Mouse (Mus musculus): ENCODE data around the gene Gm49361. TPM values are rescaled to one million over a fixed set of nuclear protein-coding genes. Genes with fewer than 3 reads are reported as not detected.

Gm49361 gene
- polyA plus RNA-seq, 1 experiment from 2014 or later = not detected

GRCm38 (mm10) chr14:57737089-57737488 lies 8.8 kb downstream of the Gm49361 start:
- Histone ChIP-seq H3K27me3 (ENCODE audit: control insufficient read depth, insufficient read depth, low read depth, low read length) (no peaks in the 10 kb centered on the region), H3K9me3 (replicated peaks; ENCODE audit: control insufficient read depth, low read length, poor library complexity, severe bottlenecking) (no peaks in the 10 kb centered on the region), H3K36me3 (ENCODE audit: control insufficient read depth, insufficient read depth, low read length) (no peaks in the 10 kb centered on the region), H3K4me1 (ENCODE audit: control insufficient read depth, insufficient read depth, low read length) (no peaks in the 10 kb centered on the region), H3K4me2 (ENCODE audit: low read length) (no peak overlapping the region), H3K4me3 (ENCODE audit: low read depth, low read length) (no peak overlapping the region), H3K9ac (ENCODE audit: low read depth, low read length) (no peak overlapping the region), H3K27ac (ENCODE audit: low read length) (no peak overlapping the region)
- ATAC-seq = no peak

- Histone ChIP-seq H3K4me2 (ENCODE audit: low read length) (no peak overlapping the region), H3K4me1 (ENCODE audit: control insufficient read depth, insufficient read depth, low read length) (no peaks in the 10 kb centered on the region), H3K36me3 (ENCODE audit: control insufficient read depth, insufficient read depth, low read length) (no peaks in the 10 kb centered on the region), H3K9ac (ENCODE audit: low read depth, low read length) (no peak overlapping the region), H3K27ac (ENCODE audit: low read length) (no peak overlapping the region), H3K27me3 (ENCODE audit: control insufficient read depth, insufficient read depth, low read depth, low read length) (no peaks in the 10 kb centered on the region), H3K9me3 (replicated peaks; ENCODE audit: control insufficient read depth, low read length, poor library complexity, severe bottlenecking) (no peaks in the 10 kb centered on the region), H3K4me3 (ENCODE audit: low read depth, low read length) (no peak overlapping the region)
- WGBS = 78% methylated on average over 4 of the region's 4 CpGs
- ATAC-seq = no peak
Measured at GRCm38 (mm10) chr14:57736141-57736540, 9.8 kb downstream of the Gm49361 start.

- Histone ChIP-seq H3K27me3 (ENCODE audit: control insufficient read depth, insufficient read depth, low read depth, low read length) (no peaks in the 10 kb centered on the region), H3K9ac (ENCODE audit: low read depth, low read length) (no peak overlapping the region), H3K27ac (ENCODE audit: low read length) (no peak overlapping the region), H3K4me3 (ENCODE audit: low read depth, low read length) (no peak overlapping the region), H3K36me3 (ENCODE audit: control insufficient read depth, insufficient read depth, low read length) (no peaks in the 10 kb centered on the region), H3K4me2 (ENCODE audit: low read length) (no peak overlapping the region), H3K9me3 (replicated peaks; ENCODE audit: control insufficient read depth, low read length, poor library complexity, severe bottlenecking) (no peaks in the 10 kb centered on the region), H3K4me1 (ENCODE audit: control insufficient read depth, insufficient read depth, low read length) (no peaks in the 10 kb centered on the region)
- 47% methylated on average over 6 of the region's 6 CpGs for WGBS
- ATAC-seq = no peak
Measured at GRCm38 (mm10) chr14:57732668-57733293, 13.1 kb downstream of the Gm49361 start.

- Histone ChIP-seq H3K4me2 (ENCODE audit: low read length) (no peak overlapping the region), H3K36me3 (ENCODE audit: control insufficient read depth, insufficient read depth, low read length) (no peaks in the 10 kb centered on the region), H3K4me3 (ENCODE audit: low read depth, low read length) (no peak overlapping the region), H3K27me3 (ENCODE audit: control insufficient read depth, insufficient read depth, low read depth, low read length) (no peaks in the 10 kb centered on the region), H3K9me3 (replicated peaks; ENCODE audit: control insufficient read depth, low read length, poor library complexity, severe bottlenecking) (no peaks in the 10 kb centered on the region), H3K27ac (ENCODE audit: low read length) (no peak overlapping the region), H3K9ac (ENCODE audit: low read depth, low read length) (no peak overlapping the region), H3K4me1 (ENCODE audit: control insufficient read depth, insufficient read depth, low read length) (no peaks in the 10 kb centered on the region)
- ATAC-seq = no peak
- 30% methylated on average over 9 of the region's 9 CpGs for WGBS
Measured at GRCm38 (mm10) chr14:57730527-57730926, 15.4 kb downstream of the Gm49361 start.

GRCm38 (mm10) chr14:57729975-57730499 lies 15.9 kb downstream of the Gm49361 start:
- no peaks in the 10 kb centered on the region for H3K27me3 ChIP-seq (ENCODE audit: control insufficient read depth, insufficient read depth, low read depth, low read length)
- no peak overlapping the region for H3K4me2 ChIP-seq (ENCODE audit: low read length)
- H3K36me3 ChIP-seq (ENCODE audit: control insufficient read depth, insufficient read depth, low read length) = no peaks in the 10 kb centered on the region
- H3K4me3 ChIP-seq (ENCODE audit: low read depth, low read length) = no peak overlapping the region
- ATAC-seq = 0 out of 2 replicates have a peak, but pooled peaks have one; percentile 51
- no peaks in the 10 kb centered on the region for H3K9me3 ChIP-seq (replicated peaks; ENCODE audit: control insufficient read depth, low read length, poor library complexity, severe bottlenecking)
- no peak overlapping the region for H3K27ac ChIP-seq (ENCODE audit: low read length)
- no peak overlapping the region for H3K9ac ChIP-seq (ENCODE audit: low read depth, low read length)
- 50% methylated on average over 5 of the region's 5 CpGs for WGBS
- no peaks in the 10 kb centered on the region for H3K4me1 ChIP-seq (ENCODE audit: control insufficient read depth, insufficient read depth, low read length)

- Histone ChIP-seq H3K27ac (ENCODE audit: low read length) (no peak overlapping the region), H3K36me3 (ENCODE audit: control insufficient read depth, insufficient read depth, low read length) (no peaks in the 10 kb centered on the region), H3K4me1 (ENCODE audit: control insufficient read depth, insufficient read depth, low read length) (no peaks in the 10 kb centered on the region), H3K4me2 (ENCODE audit: low read length) (no peak overlapping the region), H3K9ac (ENCODE audit: low read depth, low read length) (no peak overlapping the region), H3K27me3 (ENCODE audit: control insufficient read depth, insufficient read depth, low read depth, low read length) (no peaks in the 10 kb centered on the region), H3K4me3 (ENCODE audit: low read depth, low read length) (no peak overlapping the region), H3K9me3 (replicated peaks; ENCODE audit: control insufficient read depth, low read length, poor library complexity, severe bottlenecking) (no peaks in the 10 kb centered on the region)
- 87% methylated on average over 8 of the region's 8 CpGs for WGBS
- ATAC-seq = no peak
Measured at GRCm38 (mm10) chr14:57729364-57729763, 16.5 kb downstream of the Gm49361 start.

GRCm38 (mm10) chr14:57726172-57726571 lies 19.7 kb downstream of the Gm49361 start:
- WGBS = 82% methylated on average over 8 of the region's 8 CpGs

GRCm38 (mm10) chr14:57724473-57724872 lies 21.4 kb downstream of the Gm49361 start:
- no peak for ATAC-seq
- no peak overlapping the region for H3K4me2 ChIP-seq (ENCODE audit: low read length)
- no peaks in the 10 kb centered on the region for H3K9me3 ChIP-seq (replicated peaks; ENCODE audit: control insufficient read depth, low read length, poor library complexity, severe bottlenecking)
- no peaks in the 10 kb centered on the region for H3K36me3 ChIP-seq (ENCODE audit: control insufficient read depth, insufficient read depth, low read length)
- WGBS = 85% methylated on average over 4 of the region's 4 CpGs
- no peak overlapping the region for H3K9ac ChIP-seq (ENCODE audit: low read depth, low read length)
- no peak overlapping the region for H3K4me3 ChIP-seq (ENCODE audit: low read depth, low read length)
- H3K4me1 ChIP-seq (ENCODE audit: control insufficient read depth, insufficient read depth, low read length) = no peaks in the 10 kb centered on the region
- no peaks in the 10 kb centered on the region for H3K27me3 ChIP-seq (ENCODE audit: control insufficient read depth, insufficient read depth, low read depth, low read length)
- no peak overlapping the region for H3K27ac ChIP-seq (ENCODE audit: low read length)

More at GRCm38 (mm10) chr14:57726172-57726571, 19.7 kb downstream of the Gm49361 start:
- no peak overlapping the region for H3K9ac ChIP-seq (ENCODE audit: low read depth, low read length)
- no peak overlapping the region for H3K4me2 ChIP-seq (ENCODE audit: low read length)
- H3K36me3 ChIP-seq (ENCODE audit: control insufficient read depth, insufficient read depth, low read length) = no peaks in the 10 kb centered on the region
- H3K4me1 ChIP-seq (ENCODE audit: control insufficient read depth, insufficient read depth, low read length) = no peaks in the 10 kb centered on the region
- no peak overlapping the region for H3K27ac ChIP-seq (ENCODE audit: low read length)
- ATAC-seq = no peak
- no peaks in the 10 kb centered on the region for H3K9me3 ChIP-seq (replicated peaks; ENCODE audit: control insufficient read depth, low read length, poor library complexity, severe bottlenecking)
- H3K27me3 ChIP-seq (ENCODE audit: control insufficient read depth, insufficient read depth, low read depth, low read length) = no peaks in the 10 kb centered on the region
- no peak overlapping the region for H3K4me3 ChIP-seq (ENCODE audit: low read depth, low read length)

GRCm38 (mm10) chr14:57718245-57718644 lies 27.7 kb downstream of the Gm49361 start:
- ATAC-seq = no peak
- no peak overlapping the region for H3K4me2 ChIP-seq (ENCODE audit: low read length)
- no peak overlapping the region for H3K9ac ChIP-seq (ENCODE audit: low read depth, low read length)
- no peak overlapping the region for H3K4me3 ChIP-seq (ENCODE audit: low read depth, low read length)
- 92% methylated on average over 4 of the region's 4 CpGs for WGBS
- H3K4me1 ChIP-seq (ENCODE audit: control insufficient read depth, insufficient read depth, low read length) = no peaks in the 10 kb centered on the region
- H3K27me3 ChIP-seq (ENCODE audit: control insufficient read depth, insufficient read depth, low read depth, low read length) = no peaks in the 10 kb centered on the region
- H3K9me3 ChIP-seq (replicated peaks; ENCODE audit: control insufficient read depth, low read length, poor library complexity, severe bottlenecking) = no peaks in the 10 kb centered on the region
- no peak overlapping the region for H3K27ac ChIP-seq (ENCODE audit: low read length)
- H3K36me3 ChIP-seq (ENCODE audit: control insufficient read depth, insufficient read depth, low read length) = no peaks in the 10 kb centered on the region

Data from midbrain, embryonic 16.5 days (tissue).